Mouse (Mus musculus): Measurements from ENCODE around the gene Ywhae.

DNA sequence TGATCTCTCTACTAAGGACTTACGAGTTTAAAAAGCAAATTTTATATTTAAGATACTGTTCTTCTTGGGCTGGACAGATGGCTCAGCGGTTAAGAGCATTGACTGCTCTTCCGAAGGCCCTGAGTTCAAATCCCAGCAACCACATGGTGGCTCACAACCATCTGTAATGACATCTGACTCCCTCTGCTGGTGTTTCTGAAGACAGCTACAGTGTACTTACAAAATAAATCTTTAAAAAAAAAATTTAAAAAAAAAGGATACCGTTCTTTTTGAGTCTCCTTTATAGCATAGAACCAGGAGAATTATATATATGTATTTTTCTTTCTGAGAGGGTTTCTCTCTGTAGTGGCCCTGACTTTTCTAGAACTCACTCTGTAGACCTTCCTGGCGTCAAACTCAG is 32.1 kb upstream of the Ywhae start:
- TF ChIP-seq ZC3H11A (IDR thresholded peaks at IDR 0.05; ENCODE audit: borderline replicate concordance, low read depth, low read length): no peak
- TF ChIP-seq ZNF384 (IDR thresholded peaks at IDR 0.05; ENCODE audit: low read depth, low read length): no peak
- TF ChIP-seq MAFK (IDR thresholded peaks at IDR 0.05; ENCODE audit: insufficient read depth, low read depth, low read length): no peak
- no peak for TF ChIP-seq CHD2 (IDR thresholded peaks at IDR 0.05; ENCODE audit: low read depth, low read length)

Data from ES-E14 (cell line).